Mouse (Mus musculus) E14TG2a.4 (cell line): ENCODE data around the gene Vcan.

Experiments
- CTCF ChIP-seq: conservative IDR thresholded peaks from 2 replicates; pipeline ENCODE4 v1.5.1; 2014; ENCODE audit warnings: low read length
- NANOG ChIP-seq: IDR thresholded peaks from 2 replicates; pipeline ENCODE4 v1.6.1; 2014; ENCODE audit warnings: borderline replicate concordance, low read length, mixed read lengths
- POU5F1 ChIP-seq: IDR thresholded peaks from 2 replicates; pipeline ENCODE4 v1.6.1; 2014; ENCODE audit warnings: low read length, borderline replicate concordance

GRCm38 (mm10) chr13:89682254-89682653, 60.1 kb downstream of the Vcan start:
- TF ChIP-seq POU5F1 (no peak), NANOG (no peak), CTCF (no peak)
